Mouse (Mus musculus): ENCODE results near the gene Ccdc125. TPM values are rescaled to one million over a fixed set of nuclear protein-coding genes. Genes with fewer than 3 reads are reported as not detected.

The Ccdc125 gene
- polyA plus RNA-seq, 1 experiment from 2014 or later, result 4.4 TPM

DNA sequence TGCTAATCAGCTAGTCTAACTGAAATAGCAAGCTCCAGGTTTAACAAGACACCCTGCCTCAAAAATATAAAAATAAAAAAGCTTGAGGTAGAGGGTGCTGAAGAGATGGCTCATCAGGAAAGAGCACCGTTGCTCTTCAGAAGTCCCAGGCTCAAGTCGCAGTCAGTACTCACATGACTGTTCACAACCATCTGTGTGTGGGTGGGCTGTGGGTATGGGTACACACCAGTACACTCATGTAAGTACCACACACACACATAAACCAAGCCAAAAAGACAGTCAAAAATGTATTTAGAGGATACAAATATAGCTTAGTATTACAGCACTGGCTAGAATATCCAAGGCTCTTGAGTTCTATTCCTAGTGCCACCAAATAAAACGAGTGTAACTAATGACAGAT lies 76.6 kb downstream of the Ccdc125 start:
- 84% methylated on average over 3 of the region's 3 CpGs for WGBS (ENCODE audit: insufficient replicate concordance)
- Histone ChIP-seq H3K9ac (ENCODE audit: low read depth, low read length) (no peak overlapping the region), H3K36me3 (ENCODE audit: control insufficient read depth, insufficient read depth, low read length) (no peaks in the 10 kb centered on the region), H3K27ac (ENCODE audit: low read depth, low read length) (no peak overlapping the region), H3K27me3 (ENCODE audit: control insufficient read depth, insufficient read depth, low read length) (no peaks in the 10 kb centered on the region), H3K4me2 (no peak overlapping the region), H3K4me1 (ENCODE audit: control insufficient read depth, insufficient read depth, low read length) (peaks cover 5% of the 10 kb centered on the region; the same call in 1 of the 2 replicates), H3K9me3 (replicated peaks; ENCODE audit: control insufficient read depth, low read length) (no peaks in the 10 kb centered on the region), H3K4me3 (ENCODE audit: low read depth, low read length) (no peak overlapping the region)
- no peak for ATAC-seq (replicated peaks; ENCODE audit: insufficient number of reproducible peaks, low FRiP score, low TSS enrichment)

Other genes starting within 250 kb of the Ccdc125 start
- gene Naip1, start 216.8 kb upstream of the Ccdc125 start, polyA plus RNA-seq (2014; fragmentation: Nextera tagmentation; extraction: Ambion mirVana), result not detected in 2 replicates
- 51.4 and 54.9 TPM in 2 replicates for gene Gtf2h2, start 177.1 kb upstream of the Ccdc125 start, polyA plus RNA-seq (2014; fragmentation: Nextera tagmentation; extraction: Ambion mirVana)
- 1.5 and 1.7 TPM in 2 replicates for gene Ocln, start 117.0 kb upstream of the Ccdc125 start, polyA plus RNA-seq (2014; fragmentation: Nextera tagmentation; extraction: Ambion mirVana)
- 2.8 and 3.6 TPM in 2 replicates for gene Marveld2, start 52.7 kb upstream of the Ccdc125 start, polyA plus RNA-seq (2014; fragmentation: Nextera tagmentation; extraction: Ambion mirVana)
- gene Ak6, start 18.7 kb upstream of the Ccdc125 start, polyA plus RNA-seq (2014; fragmentation: Nextera tagmentation; extraction: Ambion mirVana), result 244 and 250 TPM in 2 replicates
- gene Rad17, start 18.7 kb upstream of the Ccdc125 start, polyA plus RNA-seq (2014; fragmentation: Nextera tagmentation; extraction: Ambion mirVana), result 24.5 and 30.2 TPM in 2 replicates
- 7.4 and 15.8 TPM in 2 replicates for gene Taf9, start 18.1 kb upstream of the Ccdc125 start, polyA plus RNA-seq (2014; fragmentation: Nextera tagmentation; extraction: Ambion mirVana)
- gene Cdk7, start 61.2 kb downstream of the Ccdc125 start, polyA plus RNA-seq (2014; fragmentation: Nextera tagmentation; extraction: Ambion mirVana), result 75.1 and 80.1 TPM in 2 replicates
- 243 and 253 TPM in 2 replicates for gene Mrps36, start 74.9 kb downstream of the Ccdc125 start, polyA plus RNA-seq (2014; fragmentation: Nextera tagmentation; extraction: Ambion mirVana)
- gene Cenph, start 106.2 kb downstream of the Ccdc125 start, polyA plus RNA-seq (2014; fragmentation: Nextera tagmentation; extraction: Ambion mirVana), result 27.0 and 31.2 TPM in 2 replicates
- gene Ccnb1, start 116.9 kb downstream of the Ccdc125 start, polyA plus RNA-seq (2014; fragmentation: Nextera tagmentation; extraction: Ambion mirVana), result 239 and 248 TPM in 2 replicates
- 37.7 and 42.3 TPM in 2 replicates for gene Slc30a5, start 163.7 kb downstream of the Ccdc125 start, polyA plus RNA-seq (2014; fragmentation: Nextera tagmentation; extraction: Ambion mirVana)

All from heart, embryonic 11.5 days (tissue).